Mouse (Mus musculus) bone marrow, adult 2 months (tissue): Measurements from ENCODE around the gene 2310007B03Rik.

Source experiments
- CTCF ChIP-seq: fragments of 200-500 bp; IDR thresholded peaks from 2 replicates; pipeline ENCODE4 v1.5.1; 2011; ENCODE audit warnings: low read length, control low read depth; ENCODE audit not compliant: control insufficient read depth, insufficient read depth
- POLR2A ChIP-seq: fragments of 200-500 bp; IDR thresholded peaks from 2 replicates; pipeline ENCODE4 v1.6.1; 2011; ENCODE audit warnings: low read depth, mild to moderate bottlenecking, control low read depth, low read length, borderline replicate concordance; ENCODE audit not compliant: control insufficient read depth

- TF ChIP-seq CTCF = no peak
- TF ChIP-seq POLR2A = no peak
Observed at GRCm38 (mm10) chr1:93150907-93151661, 9.7 kb downstream of the 2310007B03Rik start.
